Comparison of ENCODE assay signal across 8 mouse cellular contexts in the genomic region with DNA sequence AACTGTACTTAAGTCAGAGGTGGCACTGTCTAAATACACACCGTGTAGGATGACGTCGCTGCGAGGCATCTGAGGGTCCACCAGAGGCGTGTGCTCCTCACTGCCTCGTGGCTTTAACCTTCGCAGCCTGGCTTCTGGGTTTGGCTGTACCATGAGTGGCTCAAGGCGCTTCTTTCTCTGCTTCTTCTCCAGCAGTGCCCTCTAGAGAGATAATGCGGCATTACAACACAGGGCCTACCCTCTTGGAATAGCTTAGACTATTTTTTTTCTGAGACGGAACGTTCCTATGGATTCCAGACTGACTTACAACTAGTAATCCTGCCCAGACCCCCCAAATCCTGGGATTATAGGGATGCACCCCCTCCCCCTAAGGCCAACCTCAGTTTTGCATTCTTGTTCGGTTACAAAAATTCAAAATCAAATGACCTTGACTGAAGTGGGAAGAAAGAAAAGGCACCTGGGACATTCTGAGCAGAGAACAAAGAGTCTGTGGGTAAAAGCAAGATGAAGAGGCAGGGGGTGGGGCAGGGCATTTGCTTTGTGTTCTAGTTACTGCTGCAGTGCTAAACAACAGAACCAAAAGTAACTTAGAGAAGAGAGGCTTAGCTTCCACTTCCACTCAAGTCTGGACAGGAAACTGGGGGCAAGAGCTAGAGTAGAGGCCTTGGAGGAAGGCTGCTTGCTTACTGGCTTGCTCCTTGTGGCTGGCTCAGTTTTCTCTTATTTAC. TPM values are rescaled to one million over a fixed set of nuclear protein-coding genes. Genes with fewer than 3 reads are reported as not detected.
DNase-seq lines count a peak whose midpoint lies in the region; ATAC-seq and TF ChIP-seq lines count a peak whose summit lies in the region.

No protein-coding gene starts in this region.

- peak; percentile 40 to 68 for DNase-seq in CD8-positive naive resting alpha-beta T cell, adult 2 months (ENCODE audit: low read depth in 2 of 2, low spot score in 2 of 2)
- peak; percentile 44 for DNase-seq in fibroblast of lung, adult 2 months (ENCODE audit: low read depth)
- DNase-seq in kidney, postnatal 0 days (ENCODE audit: low spot score) = peak; percentile 83
- peak; percentile 47 for DNase-seq in liver, embryonic 11.5 days (ENCODE audit: low spot score)
- peak; percentile 9 to 52 for DNase-seq in natural killer cell, adult 2 months (ENCODE audit: low spot score in 2 of 2)
- DNase-seq in testis, postnatal 14 days (ENCODE audit: low spot score) = peak; percentile 40

- peaks cover 34% of the 10 kb centered on the region for H3K36me3 ChIP-seq in heart, embryonic 14.5 days (ENCODE audit: control insufficient read depth, insufficient read depth, low read length)
- H3K36me3 ChIP-seq in kidney, postnatal 0 days (ENCODE audit: insufficient read depth, low read length) = peaks cover 16% of the 10 kb centered on the region; the same call in 1 of the 2 replicates
- H3K36me3 ChIP-seq in liver, embryonic 11.5 days (ENCODE audit: control insufficient read depth, insufficient read depth, low read length) = peaks cover 12% of the 10 kb centered on the region; the same call in 1 of the 2 replicates

- WGBS in heart, embryonic 14.5 days = 15% methylated on average over 12 of the region's 12 CpGs
- WGBS in kidney, postnatal 0 days = 30% methylated on average over 12 of the region's 12 CpGs
- 27% methylated on average over 12 of the region's 12 CpGs for WGBS in liver, embryonic 11.5 days

- H3K4me3 ChIP-seq in bone marrow macrophage, adult 2 months (ENCODE audit: insufficient read depth, low read length) = no peak overlapping the region
- H3K4me3 ChIP-seq in heart, embryonic 14.5 days (ENCODE audit: control insufficient read depth in 1 of 2, insufficient read depth in 1 of 2, low read depth in 1 of 2, low read length in 2 of 2) = no peak overlapping the region
- H3K4me3 ChIP-seq in kidney, postnatal 0 days (replicated peaks; ENCODE audit: low read depth, low read length) = no peak overlapping the region
- H3K4me3 ChIP-seq in liver, embryonic 11.5 days (ENCODE audit: low read depth, low read length) = no peak overlapping the region

- no peak for ATAC-seq in heart, embryonic 14.5 days (ENCODE audit: insufficient number of reproducible peaks, insufficient read depth, low FRiP score, low read depth)
- peak; percentile 76; the same call in 1 of the 2 replicates for ATAC-seq in kidney, postnatal 0 days (replicated peaks; ENCODE audit: low FRiP score, low read depth)
- peak; percentile 64 for ATAC-seq in liver, embryonic 11.5 days (replicated peaks; ENCODE audit: low FRiP score)

- no peaks in the 10 kb centered on the region for H3K4me1 ChIP-seq in bone marrow macrophage, adult 2 months (ENCODE audit: control insufficient read depth, insufficient read depth, low read length)
- H3K4me1 ChIP-seq in heart, embryonic 14.5 days (ENCODE audit: control insufficient read depth in 2 of 2, insufficient read depth in 2 of 2, low read length in 2 of 2) = peaks cover 3 to 13% of the 10 kb centered on the region in 2 experiments; a peak in 3 of 4 replicates
- peaks cover 8% of the 10 kb centered on the region; the same call in 1 of the 2 replicates for H3K4me1 ChIP-seq in kidney, postnatal 0 days (replicated peaks; ENCODE audit: insufficient read depth, low read length)
- H3K4me1 ChIP-seq in liver, embryonic 11.5 days (replicated peaks; ENCODE audit: control insufficient read depth, insufficient read depth, low read length) = 0 out of 2 replicates have a peak, but pooled peaks cover 2% of the 10 kb centered on the region

- no peaks in the 10 kb centered on the region for H3K9me3 ChIP-seq in heart, embryonic 14.5 days (ENCODE audit: control insufficient read depth, low read length)
- no peaks in the 10 kb centered on the region for H3K9me3 ChIP-seq in kidney, postnatal 0 days (replicated peaks; ENCODE audit: low read length)
- H3K9me3 ChIP-seq in liver, embryonic 11.5 days (ENCODE audit: control insufficient read depth, low read length) = no peaks in the 10 kb centered on the region

- no peak overlapping the region for H3K27ac ChIP-seq in bone marrow macrophage, adult 2 months (ENCODE audit: insufficient read depth, low read depth, low read length)
- H3K27ac ChIP-seq in heart, embryonic 14.5 days (replicated peaks in 1 of 2; ENCODE audit: control insufficient read depth in 1 of 2, insufficient read depth in 1 of 2, low read depth in 2 of 2, low read length in 2 of 2) = no peak overlapping the region
- H3K27ac ChIP-seq in kidney, postnatal 0 days = no peak overlapping the region
- no peak overlapping the region for H3K27ac ChIP-seq in liver, embryonic 11.5 days (ENCODE audit: low read depth, low read length)

- no peaks in the 10 kb centered on the region for H3K27me3 ChIP-seq in heart, embryonic 14.5 days (ENCODE audit: control insufficient read depth, insufficient read depth, low read length)
- H3K27me3 ChIP-seq in kidney, postnatal 0 days (ENCODE audit: insufficient read depth, low read length) = no peaks in the 10 kb centered on the region
- H3K27me3 ChIP-seq in liver, embryonic 11.5 days (replicated peaks; ENCODE audit: control insufficient read depth, insufficient read depth, low read length) = no peaks in the 10 kb centered on the region

- peak overlapping the region; percentile 35 for H3K4me2 ChIP-seq in heart, embryonic 14.5 days (ENCODE audit: low read length)
- no peak overlapping the region for H3K4me2 ChIP-seq in kidney, postnatal 0 days (ENCODE audit: low read length)
- no peak overlapping the region for H3K4me2 ChIP-seq in liver, embryonic 11.5 days

- peak overlapping the region; percentile 5; the same call in 1 of the 2 replicates for H3K9ac ChIP-seq in heart, embryonic 14.5 days (ENCODE audit: low read length)
- no peak overlapping the region for H3K9ac ChIP-seq in kidney, postnatal 0 days (ENCODE audit: low read depth, low read length)
- no peak overlapping the region for H3K9ac ChIP-seq in liver, embryonic 11.5 days (ENCODE audit: low read depth, low read length)

- no peak for TF ChIP-seq POLR2A in bone marrow macrophage, adult 2 months (IDR thresholded peaks at IDR 0.05; ENCODE audit: borderline replicate concordance, low read depth, low read length)

- 0 out of 2 replicates have a peak, but pooled peaks have one; percentile 30 for TF ChIP-seq CTCF in bone marrow macrophage, adult 2 months (IDR thresholded peaks at IDR 0.05; ENCODE audit: low read depth, low read length)
- TF ChIP-seq CTCF in kidney, postnatal 0 days (IDR thresholded peaks at IDR 0.05; ENCODE audit: low read depth) = peak; percentile 75

RNA-seq across cellular contexts. Expression of a gene that starts 21.1 kb away (rescaled TPM):
- 3.9 and 5.2 TPM in 2 replicates for polyA plus RNA-seq in bone marrow macrophage, adult 2 months (2012; ENCODE audit: insufficient read depth, insufficient read length, missing spikeins)
- 10.2 and 11.0 TPM in 2 replicates for polyA plus RNA-seq in heart, embryonic 14.5 days (2014; fragmentation: Nextera tagmentation; extraction: Ambion mirVana)
- polyA plus RNA-seq in kidney, postnatal 0 days (2015; fragmentation: Nextera tagmentation; extraction: Ambion mirVana) = 15.0 and 17.6 TPM in 2 replicates
- 9.5 and 10.1 TPM in 2 replicates for polyA plus RNA-seq in liver, embryonic 11.5 days (2014; fragmentation: Nextera tagmentation; extraction: Ambion mirVana)

RNA-seq across cellular contexts. Expression of a gene that starts 28.1 kb away (rescaled TPM):
- 27.3 and 33.3 TPM in 2 replicates for polyA plus RNA-seq in bone marrow macrophage, adult 2 months (2012; ENCODE audit: insufficient read depth, insufficient read length, missing spikeins)
- polyA plus RNA-seq in heart, embryonic 14.5 days (2014; fragmentation: Nextera tagmentation; extraction: Ambion mirVana) = 79.2 and 79.6 TPM in 2 replicates
- 68.3 and 73.9 TPM in 2 replicates for polyA plus RNA-seq in kidney, postnatal 0 days (2015; fragmentation: Nextera tagmentation; extraction: Ambion mirVana)
- 120 and 126 TPM in 2 replicates for polyA plus RNA-seq in liver, embryonic 11.5 days (2014; fragmentation: Nextera tagmentation; extraction: Ambion mirVana)

RNA-seq across cellular contexts. Expression of a gene that starts 28.2 kb away (rescaled TPM):
- polyA plus RNA-seq in bone marrow macrophage, adult 2 months (2012; ENCODE audit: insufficient read depth, insufficient read length, missing spikeins) = 27.4 and 31.7 TPM in 2 replicates
- 23.8 and 25.0 TPM in 2 replicates for polyA plus RNA-seq in heart, embryonic 14.5 days (2014; fragmentation: Nextera tagmentation; extraction: Ambion mirVana)
- polyA plus RNA-seq in kidney, postnatal 0 days (2015; fragmentation: Nextera tagmentation; extraction: Ambion mirVana) = 11.8 TPM in 2 replicates
- polyA plus RNA-seq in liver, embryonic 11.5 days (2014; fragmentation: Nextera tagmentation; extraction: Ambion mirVana) = 34.2 and 38.3 TPM in 2 replicates

RNA-seq across cellular contexts. Expression of a gene that starts 33.9 kb away (rescaled TPM):
- polyA plus RNA-seq in bone marrow macrophage, adult 2 months (2012; ENCODE audit: insufficient read depth, insufficient read length, missing spikeins) = not detected in 2 replicates
- polyA plus RNA-seq in heart, embryonic 14.5 days (2014; fragmentation: Nextera tagmentation; extraction: Ambion mirVana) = 1.2 and 2.5 TPM in 2 replicates
- polyA plus RNA-seq in kidney, postnatal 0 days (2015; fragmentation: Nextera tagmentation; extraction: Ambion mirVana) = 2.3 TPM in 2 replicates
- 0.95 and 1.9 TPM in 2 replicates for polyA plus RNA-seq in liver, embryonic 11.5 days (2014; fragmentation: Nextera tagmentation; extraction: Ambion mirVana)

RNA-seq across cellular contexts. Expression of a gene that starts 40.7 kb away (rescaled TPM):
- polyA plus RNA-seq in bone marrow macrophage, adult 2 months (2012; ENCODE audit: insufficient read depth, insufficient read length, missing spikeins) = not detected in 2 replicates
- polyA plus RNA-seq in heart, embryonic 14.5 days (2014; fragmentation: Nextera tagmentation; extraction: Ambion mirVana) = 0.15 and 0.27 TPM in 2 replicates
- not detected in 2 replicates for polyA plus RNA-seq in kidney, postnatal 0 days (2015; fragmentation: Nextera tagmentation; extraction: Ambion mirVana)
- polyA plus RNA-seq in liver, embryonic 11.5 days (2014; fragmentation: Nextera tagmentation; extraction: Ambion mirVana) = 0.14 TPM in 1 of 2 replicates, not detected in the other

Comparison
In these comparisons a context has a peak if more than half of its experiments do, and no peak if none do; other contexts are left out.
1. DNase-seq: peak in every context shown above with its lines; median percentile 83 in kidney, postnatal 0 days; 54 in CD8-positive naive resting alpha-beta T cell, adult 2 months; 47 in liver, embryonic 11.5 days; 44 in fibroblast of lung, adult 2 months; 40 in testis, postnatal 14 days; 30 in natural killer cell, adult 2 months.